Mouse (Mus musculus): ENCODE results near the gene Tmem131. TPM values are rescaled to one million over a fixed set of nuclear protein-coding genes. Genes with fewer than 3 reads are reported as not detected.

The Tmem131 gene
- polyA plus RNA-seq, 1 experiment from 2014 or later, result 11.1 TPM

DNA sequence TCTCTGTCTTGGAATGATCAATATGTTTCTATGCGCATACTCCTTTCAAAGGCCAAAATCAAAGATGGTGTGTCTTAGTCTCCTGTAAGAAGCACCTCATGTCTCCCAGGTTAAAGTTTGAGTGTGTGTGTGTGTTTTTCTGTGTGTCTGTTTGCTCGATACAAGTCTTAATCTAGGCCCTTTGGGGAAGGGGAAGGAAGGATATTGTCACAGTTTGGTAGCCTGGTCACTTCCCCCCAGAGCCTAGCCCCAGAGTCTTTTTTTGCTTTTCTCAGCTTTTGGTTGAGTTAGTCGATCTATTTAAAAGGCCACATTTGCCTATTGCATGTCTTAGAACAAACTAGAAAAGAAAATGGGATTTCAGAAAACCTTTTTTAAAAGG, 3.1 kb downstream of the Tmem131 start:
- Histone ChIP-seq H3K4me3 (ENCODE audit: low read length) (peak overlapping the region; percentile 88), H3K4me2 (ENCODE audit: low read depth, low read length) (peak overlapping the region; percentile 86), H3K36me3 (ENCODE audit: control insufficient read depth, insufficient read depth, low read length) (no peaks in the 10 kb centered on the region), H3K27me3 (ENCODE audit: control insufficient read depth, insufficient read depth, low read depth, low read length) (no peaks in the 10 kb centered on the region), H3K4me1 (replicated peaks; ENCODE audit: control insufficient read depth, insufficient read depth, low read length) (peaks cover 14% of the 10 kb centered on the region), H3K9ac (ENCODE audit: low read length) (peak overlapping the region; percentile 91), H3K27ac (ENCODE audit: low read length) (peak overlapping the region; percentile 90; the same call in 1 of the 2 replicates), H3K9me3 (ENCODE audit: control insufficient read depth, low read length) (no peaks in the 10 kb centered on the region)
- no peak for ATAC-seq (ENCODE audit: low read depth)
- 46% methylated on average over 3 of the region's 3 CpGs for WGBS

DNA sequence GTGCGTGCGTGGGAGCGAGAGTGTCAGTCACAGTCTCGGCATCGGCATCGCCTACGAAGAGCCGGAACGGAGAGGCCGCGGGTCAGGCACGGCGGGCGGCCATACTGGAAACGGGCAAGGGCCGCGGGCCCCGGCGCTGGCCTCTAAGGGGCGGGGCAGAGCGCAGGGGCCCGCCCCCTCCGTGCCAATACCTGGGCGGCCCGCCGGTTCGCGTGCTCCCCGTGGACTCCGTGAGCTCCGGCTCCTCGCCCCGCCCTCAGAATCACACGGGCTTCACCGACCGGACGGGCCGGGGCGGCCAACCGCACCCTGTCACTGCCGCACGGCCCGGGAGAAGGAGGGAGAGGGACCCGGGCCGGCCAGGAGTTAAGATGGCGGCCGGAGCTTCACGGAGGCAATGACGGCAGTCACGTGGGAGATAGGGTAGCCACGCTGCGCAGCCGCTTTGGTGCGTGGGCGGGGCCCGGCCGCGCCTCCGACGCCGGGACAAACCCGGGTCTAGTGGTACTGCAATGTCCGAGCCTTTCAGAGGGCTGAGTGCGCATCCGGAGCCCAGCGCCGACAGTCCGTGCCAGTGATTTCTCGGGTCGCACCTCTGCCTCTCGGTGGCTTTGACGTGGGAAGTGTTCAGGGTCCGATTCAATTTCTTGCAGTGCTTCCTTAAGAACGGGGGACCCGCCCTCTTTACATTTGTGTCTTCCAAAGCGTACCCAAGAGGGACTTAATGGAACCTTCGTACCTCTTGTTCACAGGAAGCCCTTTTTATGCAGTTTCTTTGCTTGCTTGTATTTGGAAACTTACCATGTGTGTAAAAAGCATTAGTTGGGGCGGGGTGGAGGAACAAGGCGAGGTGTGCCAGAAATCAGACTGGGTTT, 3.7 kb downstream of the Tmem131 start:
- H3K36me3 ChIP-seq (ENCODE audit: control insufficient read depth, insufficient read depth, low read length), result no peaks in the 10 kb centered on the region
- H3K4me2 ChIP-seq (ENCODE audit: low read depth, low read length), result peak overlapping the region; percentile 86
- peak overlapping the region; percentile 90 for H3K27ac ChIP-seq (ENCODE audit: low read length)
- no peaks in the 10 kb centered on the region for H3K27me3 ChIP-seq (ENCODE audit: control insufficient read depth, insufficient read depth, low read depth, low read length)
- H3K4me1 ChIP-seq (replicated peaks; ENCODE audit: control insufficient read depth, insufficient read depth, low read length), result peaks cover 17% of the 10 kb centered on the region
- H3K4me3 ChIP-seq (ENCODE audit: low read length), result peak overlapping the region; percentile 88
- peak; percentile 99 for ATAC-seq (ENCODE audit: low read depth)
- no peaks in the 10 kb centered on the region for H3K9me3 ChIP-seq (ENCODE audit: control insufficient read depth, low read length)
- H3K9ac ChIP-seq (ENCODE audit: low read length), result peak overlapping the region; percentile 91
- WGBS, result under 1% methylated on average over 79 of the region's 79 CpGs

DNA sequence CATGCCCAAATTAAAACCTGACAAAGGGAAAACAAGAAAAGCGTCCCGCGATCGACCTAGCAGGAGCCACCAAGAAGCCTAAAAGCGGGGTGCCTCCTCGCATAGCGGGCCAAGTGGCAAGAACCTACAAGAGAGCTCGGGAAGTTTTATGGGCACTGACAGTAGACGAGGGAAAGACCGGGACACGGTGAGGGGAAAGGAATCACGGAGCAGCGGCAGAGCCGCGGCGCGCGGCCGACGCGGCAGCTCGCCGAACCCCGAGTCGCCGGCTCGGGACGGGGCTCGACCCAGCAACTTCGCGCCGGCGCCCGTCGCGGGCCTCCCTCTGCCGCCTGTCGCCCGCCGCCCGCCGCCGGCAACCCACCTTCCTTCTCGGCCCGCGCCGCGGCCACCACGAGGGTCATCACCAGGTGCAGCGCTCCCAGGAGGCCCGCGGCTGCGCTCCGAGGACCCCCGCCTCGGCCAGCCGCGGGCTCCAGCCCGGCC, 4.6 kb downstream of the Tmem131 start:
- H3K4me2 ChIP-seq (ENCODE audit: low read depth, low read length), result peak overlapping the region; percentile 86
- ATAC-seq (ENCODE audit: low read depth), result no peak
- peak overlapping the region; percentile 88 for H3K4me3 ChIP-seq (ENCODE audit: low read length)
- peak overlapping the region; percentile 91 for H3K9ac ChIP-seq (ENCODE audit: low read length)
- H3K27me3 ChIP-seq (ENCODE audit: control insufficient read depth, insufficient read depth, low read depth, low read length), result no peaks in the 10 kb centered on the region
- WGBS, result under 1% methylated on average over 37 of the region's 59 CpGs
- peak overlapping the region; percentile 90 for H3K27ac ChIP-seq (ENCODE audit: low read length)
- no peaks in the 10 kb centered on the region for H3K9me3 ChIP-seq (ENCODE audit: control insufficient read depth, low read length)
- peaks cover 17% of the 10 kb centered on the region for H3K4me1 ChIP-seq (replicated peaks; ENCODE audit: control insufficient read depth, insufficient read depth, low read length)
- no peaks in the 10 kb centered on the region for H3K36me3 ChIP-seq (ENCODE audit: control insufficient read depth, insufficient read depth, low read length)

DNA sequence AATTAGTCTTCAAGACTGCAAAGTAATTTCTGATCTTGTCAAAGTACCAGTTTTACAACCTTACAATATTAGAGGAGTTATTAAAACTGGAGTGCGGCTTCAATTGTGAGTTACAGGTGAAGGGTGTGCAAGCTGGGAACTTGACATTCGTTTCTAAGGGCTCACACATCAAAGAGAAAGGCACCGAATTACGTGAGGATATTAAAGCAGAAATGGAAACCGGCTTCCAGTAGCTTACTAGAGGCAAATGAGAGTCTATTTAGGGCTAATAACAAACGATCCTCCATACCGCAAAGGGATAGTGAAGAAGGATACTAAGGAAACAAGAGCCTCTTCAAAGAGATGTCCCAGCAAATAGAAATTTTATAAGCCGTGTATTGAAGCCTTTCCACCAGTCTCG, 5.1 kb downstream of the Tmem131 start:
- H3K27me3 ChIP-seq (ENCODE audit: control insufficient read depth, insufficient read depth, low read depth, low read length), result no peaks in the 10 kb centered on the region
- peak overlapping the region; percentile 91 for H3K9ac ChIP-seq (ENCODE audit: low read length)
- no peaks in the 10 kb centered on the region for H3K9me3 ChIP-seq (ENCODE audit: control insufficient read depth, low read length)
- H3K27ac ChIP-seq (ENCODE audit: low read length), result no peak overlapping the region
- peak overlapping the region; percentile 86 for H3K4me2 ChIP-seq (ENCODE audit: low read depth, low read length)
- no peak for ATAC-seq (ENCODE audit: low read depth)
- H3K36me3 ChIP-seq (ENCODE audit: control insufficient read depth, insufficient read depth, low read length), result no peaks in the 10 kb centered on the region
- peaks cover 17% of the 10 kb centered on the region for H3K4me1 ChIP-seq (replicated peaks; ENCODE audit: control insufficient read depth, insufficient read depth, low read length)
- H3K4me3 ChIP-seq (ENCODE audit: low read length), result peak overlapping the region; percentile 88
- 2% methylated on average over 9 of the region's 9 CpGs for WGBS

DNA sequence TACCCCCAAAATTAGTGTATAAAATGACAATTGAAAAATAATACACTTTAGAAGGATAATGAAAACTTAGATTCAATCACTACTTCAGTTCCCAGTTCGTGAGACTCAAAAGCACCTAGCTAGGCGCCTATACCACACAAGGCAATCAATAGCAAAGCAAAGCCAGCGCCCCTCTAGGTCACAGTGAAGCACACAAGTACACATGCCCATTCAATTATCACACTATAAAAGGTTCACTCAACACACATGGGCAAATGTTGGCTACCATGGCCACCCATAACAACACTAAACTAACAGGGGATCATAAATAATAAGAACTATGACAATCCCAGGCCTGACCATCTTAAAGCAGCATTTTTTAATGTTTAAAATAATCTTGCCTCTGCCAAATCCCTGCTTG, 5.8 kb downstream of the Tmem131 start:
- peak overlapping the region; percentile 88 for H3K4me3 ChIP-seq (ENCODE audit: low read length)
- H3K36me3 ChIP-seq (ENCODE audit: control insufficient read depth, insufficient read depth, low read length), result no peaks in the 10 kb centered on the region
- H3K27ac ChIP-seq (ENCODE audit: low read length), result no peak overlapping the region
- H3K9ac ChIP-seq (ENCODE audit: low read length), result 0 out of 2 replicates have a peak overlapping the region, but pooled peaks have one; percentile 3
- ATAC-seq (ENCODE audit: low read depth), result no peak
- peak overlapping the region; percentile 86 for H3K4me2 ChIP-seq (ENCODE audit: low read depth, low read length)
- 40% methylated on average over 3 of the region's 3 CpGs for WGBS
- H3K27me3 ChIP-seq (ENCODE audit: control insufficient read depth, insufficient read depth, low read depth, low read length), result no peaks in the 10 kb centered on the region
- no peaks in the 10 kb centered on the region for H3K9me3 ChIP-seq (ENCODE audit: control insufficient read depth, low read length)
- H3K4me1 ChIP-seq (replicated peaks; ENCODE audit: control insufficient read depth, insufficient read depth, low read length), result peaks cover 17% of the 10 kb centered on the region

DNA sequence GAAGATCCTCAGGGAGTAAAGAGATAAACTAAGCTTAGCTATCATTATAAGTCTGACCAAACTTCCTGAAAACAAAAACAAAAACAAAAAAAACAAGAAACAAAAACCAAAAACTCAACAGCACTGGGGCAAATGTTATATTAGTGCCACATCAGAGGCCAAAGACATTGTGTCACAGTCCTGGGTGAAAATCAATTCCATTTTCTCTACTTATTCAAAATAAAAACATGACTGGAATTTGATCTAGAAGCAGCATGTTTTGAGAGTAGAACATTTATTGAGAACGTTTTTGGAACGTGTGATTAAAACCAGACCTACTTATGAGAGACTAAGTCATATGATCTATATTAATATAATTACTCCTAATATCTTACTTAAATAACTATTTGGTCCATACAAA, 6.5 kb downstream of the Tmem131 start:
- peaks cover 17% of the 10 kb centered on the region for H3K4me1 ChIP-seq (replicated peaks; ENCODE audit: control insufficient read depth, insufficient read depth, low read length)
- H3K36me3 ChIP-seq (ENCODE audit: control insufficient read depth, insufficient read depth, low read length), result no peaks in the 10 kb centered on the region
- H3K27ac ChIP-seq (ENCODE audit: low read length), result no peak overlapping the region
- no peaks in the 10 kb centered on the region for H3K27me3 ChIP-seq (ENCODE audit: control insufficient read depth, insufficient read depth, low read depth, low read length)
- H3K4me2 ChIP-seq (ENCODE audit: low read depth, low read length), result no peak overlapping the region; the same call in 1 of the 2 replicates
- 77% methylated on average over 2 of the region's 2 CpGs for WGBS
- no peak overlapping the region for H3K4me3 ChIP-seq (ENCODE audit: low read length)
- H3K9me3 ChIP-seq (ENCODE audit: control insufficient read depth, low read length), result no peaks in the 10 kb centered on the region
- no peak for ATAC-seq (ENCODE audit: low read depth)
- no peak overlapping the region for H3K9ac ChIP-seq (ENCODE audit: low read length)

DNA sequence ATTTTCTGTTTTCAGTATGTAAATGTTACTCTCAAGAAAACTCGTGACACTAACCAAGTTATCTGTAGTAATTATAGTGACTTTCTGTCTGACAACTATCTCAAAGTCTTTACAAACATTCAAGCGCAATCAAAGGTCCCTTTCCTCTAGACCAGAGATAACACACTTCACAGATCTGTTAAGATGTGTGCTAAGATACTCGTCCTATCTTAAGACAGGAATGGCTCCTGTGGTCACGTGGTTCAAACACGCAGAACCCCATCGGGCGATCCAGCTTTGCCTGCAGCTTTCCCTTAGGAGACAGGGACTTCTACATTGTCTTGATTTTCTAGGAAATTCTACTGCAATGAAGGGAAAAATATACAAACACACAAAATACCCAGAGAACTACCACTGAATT, 6.9 kb downstream of the Tmem131 start:
- Histone ChIP-seq H3K4me1 (replicated peaks; ENCODE audit: control insufficient read depth, insufficient read depth, low read length) (peaks cover 17% of the 10 kb centered on the region), H3K27ac (ENCODE audit: low read length) (no peak overlapping the region), H3K9ac (ENCODE audit: low read length) (no peak overlapping the region; the same call in 1 of the 2 replicates), H3K4me3 (ENCODE audit: low read length) (no peak overlapping the region), H3K36me3 (ENCODE audit: control insufficient read depth, insufficient read depth, low read length) (no peaks in the 10 kb centered on the region), H3K9me3 (ENCODE audit: control insufficient read depth, low read length) (no peaks in the 10 kb centered on the region), H3K4me2 (ENCODE audit: low read depth, low read length) (no peak overlapping the region), H3K27me3 (ENCODE audit: control insufficient read depth, insufficient read depth, low read depth, low read length) (no peaks in the 10 kb centered on the region)
- 47% methylated on average over 7 of the region's 7 CpGs for WGBS
- ATAC-seq (ENCODE audit: low read depth), result no peak

DNA sequence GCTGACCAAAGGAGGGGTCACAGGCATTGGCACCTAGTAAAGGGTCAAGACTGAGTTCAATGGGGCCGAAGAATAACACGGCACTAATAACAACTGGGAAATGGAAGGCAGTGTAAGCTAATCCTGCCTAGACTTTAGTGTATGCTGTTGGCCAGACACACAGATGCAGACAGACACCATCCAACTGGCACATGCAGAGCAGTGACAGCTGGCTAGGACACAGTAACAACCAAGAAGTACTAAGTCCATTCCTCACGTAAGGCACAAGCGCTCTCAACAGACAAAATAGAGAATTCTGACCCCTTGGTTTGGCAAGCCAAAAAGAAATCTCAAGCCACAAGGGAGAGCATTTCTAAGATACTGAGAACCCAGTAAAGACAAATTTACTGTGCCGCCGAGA, 8.7 kb downstream of the Tmem131 start:
- H3K27ac ChIP-seq (ENCODE audit: low read length), result no peak overlapping the region
- no peak overlapping the region for H3K4me3 ChIP-seq (ENCODE audit: low read length)
- H3K27me3 ChIP-seq (ENCODE audit: control insufficient read depth, insufficient read depth, low read depth, low read length), result no peaks in the 10 kb centered on the region
- 49% methylated on average over 6 of the region's 6 CpGs for WGBS
- ATAC-seq (ENCODE audit: low read depth), result no peak
- H3K9me3 ChIP-seq (ENCODE audit: control insufficient read depth, low read length), result no peaks in the 10 kb centered on the region
- no peaks in the 10 kb centered on the region for H3K36me3 ChIP-seq (ENCODE audit: control insufficient read depth, insufficient read depth, low read length)
- H3K9ac ChIP-seq (ENCODE audit: low read length), result no peak overlapping the region
- peaks cover 13% of the 10 kb centered on the region for H3K4me1 ChIP-seq (replicated peaks; ENCODE audit: control insufficient read depth, insufficient read depth, low read length)
- no peak overlapping the region for H3K4me2 ChIP-seq (ENCODE audit: low read depth, low read length)

DNA sequence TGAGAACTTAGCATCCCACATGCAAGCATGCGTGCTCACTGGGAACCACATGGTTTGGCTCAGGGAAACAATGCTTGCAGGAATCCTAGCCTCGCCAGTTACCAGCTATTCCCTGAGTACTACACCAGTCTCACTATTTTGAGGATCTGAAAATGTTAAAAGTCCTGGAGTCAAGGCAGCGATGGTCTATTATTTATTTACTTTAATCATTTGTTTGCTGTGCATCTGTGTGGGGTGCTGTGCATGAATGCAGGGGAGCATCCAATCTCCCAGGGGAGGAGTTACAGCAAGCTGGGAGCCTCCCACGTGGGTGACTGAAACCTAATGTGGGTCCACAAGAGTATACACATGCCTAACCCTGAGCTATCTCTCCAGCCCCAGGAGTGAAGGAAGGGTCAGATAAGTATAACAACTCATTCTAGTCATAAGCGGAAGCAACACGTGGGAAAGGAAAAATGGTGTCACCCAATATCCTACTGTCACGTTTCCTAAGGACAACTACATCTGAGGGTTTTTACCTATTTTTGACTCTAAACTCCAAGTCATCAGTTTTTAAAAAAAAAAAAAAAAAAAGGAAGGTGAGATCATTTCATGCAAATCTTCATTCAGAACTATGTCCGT, 9.4 kb downstream of the Tmem131 start:
- Histone ChIP-seq H3K4me2 (ENCODE audit: low read depth, low read length) (no peak overlapping the region), H3K4me1 (replicated peaks; ENCODE audit: control insufficient read depth, insufficient read depth, low read length) (peaks cover 14% of the 10 kb centered on the region), H3K27ac (ENCODE audit: low read length) (no peak overlapping the region), H3K4me3 (ENCODE audit: low read length) (no peak overlapping the region), H3K36me3 (ENCODE audit: control insufficient read depth, insufficient read depth, low read length) (no peaks in the 10 kb centered on the region), H3K9me3 (ENCODE audit: control insufficient read depth, low read length) (no peaks in the 10 kb centered on the region), H3K27me3 (ENCODE audit: control insufficient read depth, insufficient read depth, low read depth, low read length) (no peaks in the 10 kb centered on the region), H3K9ac (ENCODE audit: low read length) (no peak overlapping the region)
- WGBS, result 69% methylated on average over 8 of the region's 8 CpGs
- no peak for ATAC-seq (ENCODE audit: low read depth)
